Mouse (Mus musculus) adrenal gland, adult 8-10 months (tissue): ENCODE data around the gene Srebf2. TPM values are rescaled to one million over a fixed set of nuclear protein-coding genes. Genes with fewer than 3 reads are reported as not detected.

ENCODE experiments used
- DNase-seq: peaks from one replicate; pipeline ENCODE4 v3.0.0; 2022
- total RNA-seq, 4 experiments: library from RNA; stranded (reverse); gene quantifications; 2 replicates each; pipeline ENCODE4 v1.2.4; 2022

The Srebf2 gene
- total RNA-seq, 4 experiments from 2014 or later = 83.2 to 144 (median 107) TPM

- DNase-seq = no peak
Observed at GRCm38 (mm10) chr15:82207504-82208219, 60.7 kb downstream of the Srebf2 start.

- DNase-seq = no peak
Observed at GRCm38 (mm10) chr15:82208307-82208706, 61.3 kb downstream of the Srebf2 start.

DNA sequence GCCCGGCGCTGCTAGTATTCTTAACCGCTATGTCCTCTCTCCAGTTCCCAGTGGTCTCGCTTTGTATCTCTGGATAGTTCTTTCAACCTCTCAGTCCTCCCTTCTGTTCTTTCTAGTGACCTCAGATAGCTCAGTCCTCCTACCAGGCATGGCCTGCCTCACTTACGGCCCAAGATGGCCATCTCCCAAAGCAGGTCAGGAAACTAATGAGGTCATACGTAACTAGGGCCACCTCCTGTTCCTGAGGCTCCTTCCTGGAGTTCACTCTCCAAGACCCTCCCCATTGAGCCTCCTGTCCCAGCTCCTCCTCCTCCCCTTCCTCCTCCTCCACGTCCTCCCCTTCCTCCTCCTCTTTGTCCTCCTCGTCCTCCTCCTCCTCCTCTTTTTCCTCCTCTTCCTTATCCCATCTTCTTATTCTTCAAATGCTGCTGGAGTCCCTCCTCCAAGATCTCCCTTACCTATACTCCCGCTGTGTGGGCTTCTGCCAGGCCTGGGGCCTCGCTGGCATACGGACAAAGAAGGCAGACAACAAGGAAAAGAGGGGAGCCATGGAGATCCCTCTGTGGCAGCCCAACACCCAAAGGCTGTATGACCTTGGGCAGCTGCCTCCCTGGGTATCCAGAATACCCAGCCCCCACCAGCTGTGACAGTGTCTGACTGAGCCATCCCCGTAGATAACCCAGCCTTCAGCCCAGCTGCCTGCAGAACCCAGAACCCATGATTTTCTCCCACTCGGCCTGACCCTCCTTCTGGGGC is 62.5 kb downstream of the Srebf2 start:
- DNase-seq = no peak

DNA sequence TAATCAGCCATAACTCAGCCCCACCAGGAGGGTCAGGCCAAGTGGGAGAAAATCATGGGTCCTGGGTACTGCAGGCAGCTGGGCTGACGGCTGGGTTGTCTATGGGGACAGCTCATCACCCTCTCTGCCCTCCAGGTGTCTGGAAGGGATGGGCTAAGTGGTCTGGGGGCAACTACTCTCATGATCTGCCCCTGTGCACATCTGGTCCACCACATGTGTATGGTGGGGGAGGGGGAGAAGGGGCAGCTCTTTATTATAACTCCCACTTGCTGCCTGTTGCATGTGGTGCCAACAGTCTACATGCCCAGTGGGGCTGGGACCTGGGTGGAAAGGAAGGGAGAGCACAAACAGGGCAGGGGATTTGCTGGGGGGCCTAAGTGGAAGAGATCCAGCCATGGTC is 63.8 kb downstream of the Srebf2 start:
- DNase-seq = no peak

- no peak for DNase-seq
Observed at GRCm38 (mm10) chr15:82211281-82211680, 64.3 kb downstream of the Srebf2 start.

- DNase-seq = no peak
Observed at GRCm38 (mm10) chr15:82211911-82212751, 65.2 kb downstream of the Srebf2 start.

DNA sequence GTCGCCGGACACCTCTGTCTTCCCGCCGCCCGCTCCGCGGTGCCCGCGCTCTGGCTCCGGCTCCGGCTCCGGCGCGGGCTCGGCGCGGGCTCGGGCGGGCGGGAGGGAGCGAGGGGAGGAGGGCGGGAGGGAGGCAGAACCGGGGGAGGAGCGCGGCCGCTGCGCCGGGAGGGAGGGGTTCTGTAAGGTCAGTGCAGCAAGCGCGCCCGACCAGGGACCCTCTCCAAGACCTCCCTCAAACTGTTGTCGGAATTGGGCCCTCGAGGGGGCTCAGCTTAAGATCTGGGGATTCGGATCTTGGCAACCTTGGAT is 65.7 kb downstream of the Srebf2 start, which contains the start of gene Shisa8:
TSS of gene Shisa8 (minus strand) at position 64 of the 312 bp plus-strand sequence.
- DNase-seq = no peak

DNA sequence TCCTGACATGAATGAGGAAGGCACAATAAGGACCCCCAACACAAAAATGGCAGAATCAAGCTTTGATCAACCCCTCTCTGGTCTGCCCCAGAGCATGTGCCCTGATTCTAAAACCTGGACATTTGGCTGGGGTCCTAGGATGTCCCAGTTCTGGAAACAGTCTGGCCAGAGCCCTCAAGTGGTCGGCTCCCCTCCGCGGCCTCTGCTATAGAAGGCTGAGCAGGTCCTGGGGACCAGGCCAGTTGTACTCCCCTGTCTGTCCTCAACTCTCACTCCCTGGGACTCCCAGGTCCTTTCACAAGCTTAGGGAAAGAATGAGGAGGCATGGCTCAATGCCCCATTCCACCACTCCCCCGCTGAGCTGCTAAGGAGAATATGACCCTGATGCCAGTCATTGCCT is 66.2 kb downstream of the Srebf2 start:
- DNase-seq = no peak

DNA sequence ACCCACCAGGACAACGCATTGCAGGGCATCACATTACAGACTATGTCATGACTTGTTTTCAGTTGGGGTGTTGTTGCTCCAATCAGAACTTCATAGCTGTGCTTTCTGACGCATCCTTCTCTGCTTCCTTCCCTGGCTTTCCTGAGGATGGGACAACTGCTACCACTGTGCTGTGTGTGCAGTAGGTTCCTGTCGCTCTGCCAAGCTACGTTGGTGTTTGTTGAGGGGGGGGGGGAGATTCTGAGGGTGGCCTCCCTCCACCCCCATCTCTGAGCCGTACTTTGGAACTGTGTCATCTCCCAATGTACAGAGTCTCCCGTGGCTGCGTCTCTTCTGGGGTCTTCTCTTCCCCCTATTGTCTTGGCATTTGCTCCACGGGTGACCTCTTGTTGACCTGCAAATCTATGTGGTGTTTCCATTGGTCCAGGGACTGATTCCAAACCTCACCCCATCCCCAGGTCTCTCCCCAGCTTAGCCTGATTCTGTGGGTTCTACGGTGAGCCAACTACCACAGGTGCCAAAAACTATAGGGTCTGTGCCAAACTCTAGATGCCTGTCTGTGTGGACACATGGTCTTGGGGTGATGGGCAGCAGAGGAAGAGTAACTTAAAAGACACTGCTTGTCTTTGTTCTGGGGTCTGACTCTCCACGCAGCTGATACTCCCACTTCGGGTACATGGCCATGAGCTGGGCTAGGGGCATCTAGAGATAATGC is 68.5 kb downstream of the Srebf2 start:
- no peak for DNase-seq

- no peak for DNase-seq
Observed at GRCm38 (mm10) chr15:82216142-82216827, 69.3 kb downstream of the Srebf2 start.

GRCm38 (mm10) chr15:82217039-82217438 is 70.1 kb downstream of the Srebf2 start:
- DNase-seq = no peak

- no peak for DNase-seq
Observed at GRCm38 (mm10) chr15:82217980-82218379, 71.0 kb downstream of the Srebf2 start.

DNA sequence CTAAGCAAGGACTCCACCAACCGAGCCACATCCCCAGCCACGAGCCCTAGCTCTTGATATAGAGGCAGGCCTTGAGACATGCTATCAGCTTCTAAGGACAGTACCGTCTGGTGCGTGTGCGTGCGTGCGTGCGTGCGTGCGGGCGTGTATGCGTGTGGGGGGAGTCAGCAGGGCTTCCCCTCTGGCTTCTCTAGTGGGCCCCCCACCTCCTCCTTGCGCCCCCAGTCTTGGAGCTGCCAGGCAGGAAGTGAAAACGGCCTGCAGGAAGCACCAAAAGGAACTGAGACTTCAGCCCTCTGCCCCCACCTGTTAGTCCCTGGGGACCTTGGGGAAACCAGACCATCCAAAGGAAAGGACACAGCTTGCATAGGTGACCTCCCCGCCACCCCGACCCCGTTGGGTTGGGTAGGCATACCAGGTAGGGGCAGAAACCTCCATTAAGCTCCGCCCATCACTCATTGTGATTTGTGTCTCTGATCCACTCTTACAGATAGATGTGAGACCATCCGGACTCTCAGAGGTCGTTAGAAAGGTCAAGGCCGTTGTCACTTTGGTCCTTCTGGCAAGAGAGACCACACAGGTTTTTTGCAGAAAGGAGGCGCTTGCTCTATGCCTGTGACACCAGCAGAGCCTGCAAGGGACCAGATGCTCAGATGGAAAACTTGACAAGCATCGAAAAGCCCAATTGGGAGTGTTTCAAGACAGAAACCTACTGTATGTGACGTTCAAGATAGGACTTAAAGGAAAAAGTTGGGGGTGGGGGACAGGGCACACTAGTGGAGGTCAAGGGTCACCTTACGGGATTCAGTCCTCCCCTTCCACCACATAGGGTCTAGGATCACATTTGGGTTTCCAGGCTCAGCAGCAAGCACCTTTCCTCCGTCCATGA is 72.0 kb downstream of the Srebf2 start:
- no peak for DNase-seq

DNA sequence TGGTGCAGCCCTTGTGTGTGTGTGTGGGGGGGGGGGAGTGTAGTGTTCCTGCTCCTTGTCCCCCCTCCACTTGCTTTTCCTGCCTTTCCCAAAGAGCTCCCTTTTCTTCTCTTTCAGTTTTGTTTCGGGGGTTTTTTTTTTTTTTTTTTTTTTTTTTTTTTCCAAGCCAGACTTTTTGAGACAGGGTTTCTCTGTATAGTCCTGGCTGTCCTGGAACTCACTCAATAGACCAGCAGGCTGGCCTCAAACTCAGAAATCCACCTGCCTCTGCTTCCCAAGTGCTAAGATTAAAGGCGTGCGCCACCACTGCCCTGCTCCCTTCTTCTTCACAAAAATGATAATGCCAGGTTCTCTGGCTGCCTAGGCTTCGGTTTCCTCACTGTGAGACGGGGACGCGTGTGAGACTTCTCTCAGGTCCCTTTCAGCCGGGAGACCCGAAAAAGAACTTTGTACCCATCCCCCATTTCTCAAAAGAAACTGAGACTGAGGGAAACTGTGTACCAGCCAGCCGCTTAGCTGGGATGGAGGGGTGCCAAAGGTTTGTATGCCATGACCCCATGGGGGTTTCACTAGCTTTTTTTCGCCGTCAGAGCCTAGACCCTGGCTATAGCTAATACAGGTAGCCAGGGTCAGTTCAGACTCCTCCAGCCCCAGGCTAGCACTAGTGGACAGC is 73.2 kb downstream of the Srebf2 start:
- no peak for DNase-seq

DNA sequence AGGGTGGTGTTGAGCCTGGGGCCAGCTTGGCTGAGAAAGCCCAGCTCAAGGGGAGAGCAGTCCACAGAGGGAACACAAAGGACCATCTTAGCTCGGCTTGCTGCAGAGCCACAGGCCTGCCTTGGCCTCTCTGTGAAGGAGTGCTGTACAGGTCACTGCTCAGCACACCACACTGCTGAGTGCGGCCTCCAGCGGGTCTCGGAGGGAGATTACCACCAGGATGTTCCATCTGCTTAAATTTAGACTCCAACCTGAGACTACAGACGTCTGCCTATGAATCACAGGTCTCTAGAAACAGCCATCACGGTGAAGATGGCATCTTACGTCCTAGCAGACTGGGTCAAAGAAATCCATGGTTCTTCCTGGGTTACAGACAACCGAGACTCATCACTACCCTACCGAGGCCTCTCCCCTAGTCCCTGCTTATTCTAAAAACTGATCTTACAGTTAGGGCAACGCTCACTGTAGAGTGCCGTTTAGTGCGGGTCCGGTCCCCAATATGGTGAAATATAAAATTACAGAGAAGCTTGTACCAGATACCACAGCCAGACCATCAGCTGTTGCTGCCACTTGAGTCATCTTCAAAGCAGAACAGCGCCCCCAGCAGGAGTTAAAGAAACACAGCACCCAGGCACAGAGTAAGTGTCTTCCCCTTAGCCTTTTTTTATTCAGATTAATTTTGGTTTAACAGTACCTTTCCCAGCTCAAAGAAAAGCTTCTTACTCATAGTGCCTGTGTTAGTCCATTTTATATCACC is 74.3 kb downstream of the Srebf2 start:
- DNase-seq = no peak

- no peak for DNase-seq
Observed at GRCm38 (mm10) chr15:82223251-82223650, 76.3 kb downstream of the Srebf2 start.

DNA sequence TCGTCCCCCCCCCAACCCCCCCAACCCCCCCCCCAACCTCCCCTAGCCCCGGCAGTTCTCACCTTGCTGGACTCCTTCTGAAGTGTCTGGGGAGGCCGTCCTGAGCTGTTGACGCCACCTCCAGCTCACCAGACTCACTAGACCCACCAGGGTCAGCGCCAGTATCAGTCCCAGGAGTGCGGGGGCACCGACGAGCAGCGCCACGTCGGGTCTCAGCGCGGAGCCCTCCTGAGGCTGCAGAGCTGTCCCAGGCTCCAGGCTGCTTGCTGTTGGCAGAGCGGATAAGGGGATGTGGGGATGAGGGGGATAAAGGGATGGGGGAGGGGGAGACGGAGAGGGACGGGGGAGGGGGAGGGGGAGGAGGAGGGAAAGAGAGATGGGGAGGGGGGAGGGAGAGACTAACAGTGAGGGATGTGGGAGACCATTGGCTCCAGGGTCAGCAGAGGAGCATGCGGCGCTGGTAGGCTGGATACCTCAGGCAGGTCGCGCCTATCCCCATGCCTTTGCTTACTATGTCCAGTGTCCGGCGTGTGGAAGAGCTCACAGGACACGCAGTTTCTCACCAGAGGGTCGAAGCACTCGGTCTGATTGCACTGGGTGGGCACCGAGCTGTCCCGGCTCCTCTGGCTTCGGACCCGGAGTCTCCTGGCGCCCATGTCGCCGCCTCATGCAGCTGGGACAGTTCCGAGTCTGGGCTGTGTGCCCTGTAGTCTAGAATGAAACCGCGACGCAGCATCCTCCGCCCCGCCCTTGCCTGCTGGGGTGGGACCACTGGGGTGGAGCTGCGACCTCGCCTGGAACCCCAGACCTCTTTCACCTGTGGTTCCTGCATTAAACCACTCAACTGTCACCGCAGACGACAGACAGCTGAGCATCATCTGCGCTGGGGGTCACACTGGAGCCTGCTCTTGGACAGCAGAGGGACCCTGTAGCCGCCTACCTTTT is 76.9 kb downstream of the Srebf2 start, which contains the start of gene Tnfrsf13c:
TSS of gene Tnfrsf13c (minus strand) at position 713 of the 945 bp plus-strand sequence.
- DNase-seq = no peak

DNA sequence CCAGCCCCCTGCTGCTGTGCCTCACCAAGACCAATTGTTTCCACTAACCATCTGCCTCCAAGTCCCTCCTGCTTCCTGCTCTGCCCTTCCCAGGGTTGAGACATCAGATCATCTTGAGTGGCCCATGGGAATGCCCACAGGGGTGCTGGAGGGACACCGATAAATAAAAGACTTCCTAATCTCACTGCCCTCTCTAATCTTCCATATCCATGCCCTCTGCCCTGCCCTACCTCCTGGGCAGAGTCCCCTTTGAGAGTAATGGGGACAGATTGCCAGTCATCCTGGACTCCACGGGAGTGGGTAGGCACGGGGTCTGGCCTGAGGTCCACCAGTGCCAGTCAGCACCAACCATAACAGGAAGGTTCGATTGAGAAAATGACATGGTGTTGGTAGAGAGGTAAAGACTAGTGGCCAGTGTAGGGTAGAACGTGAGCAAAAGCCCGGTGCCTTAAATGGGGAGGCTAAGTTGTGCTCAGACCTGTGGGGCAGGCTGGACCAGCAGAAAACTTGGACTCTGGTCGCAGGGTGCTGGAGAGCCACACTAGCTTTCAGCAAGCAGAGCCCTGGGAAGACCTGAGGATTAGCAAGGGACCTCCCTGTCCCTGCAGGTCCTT is 77.7 kb downstream of the Srebf2 start:
- no peak for DNase-seq
